Mouse (Mus musculus) C2C12 (cell line): Measurements from ENCODE around the gene H2-D1. TPM values are rescaled to one million over a fixed set of nuclear protein-coding genes. Genes with fewer than 3 reads are reported as not detected.

Experiments used
- H3K27me3 ChIP-seq: one replicate; pipeline ENCODE4 v1.6.1; 2011; ENCODE audit not compliant: control insufficient read depth, insufficient read depth, insufficient read length
- H3K36me3 ChIP-seq: one replicate; pipeline ENCODE4 v1.6.1; 2011; ENCODE audit not compliant: control insufficient read depth, insufficient read depth
- H3K4me3 ChIP-seq: one replicate; pipeline ENCODE4 v1.5.1; 2011; ENCODE audit warnings: mild to moderate bottlenecking, control low read depth; ENCODE audit not compliant: poor library complexity, insufficient read depth, severe bottlenecking
- H3K79me2 ChIP-seq: one replicate; pipeline ENCODE4 v1.6.1; 2011; ENCODE audit not compliant: control insufficient read depth, insufficient read depth
- H3K79me3 ChIP-seq: one replicate; pipeline ENCODE4 v1.6.1; 2011; ENCODE audit warnings: low read depth, control low read depth
- H3ac ChIP-seq: one replicate; pipeline ENCODE3; 2011; ENCODE audit warnings: low read depth; ENCODE audit not compliant: control insufficient read depth, insufficient read length
- CEBPB ChIP-seq: IDR thresholded peaks from one replicate; pipeline ENCODE4 v1.6.1; 2011; ENCODE audit warnings: low read depth, mild to moderate bottlenecking, control low read depth, moderate library complexity
- CTCF ChIP-seq: IDR thresholded peaks from one replicate; pipeline ENCODE4 v1.5.1; 2011; ENCODE audit not compliant: control insufficient read depth, insufficient read depth, insufficient read length
- FOSL1 ChIP-seq: IDR thresholded peaks from one replicate; pipeline ENCODE4 v1.8.0; 2011; ENCODE audit warnings: mild to moderate bottlenecking, low read length; ENCODE audit not compliant: poor library complexity, insufficient read depth, severe bottlenecking
- MAX ChIP-seq: IDR thresholded peaks from one replicate; pipeline ENCODE4 v1.6.1; 2011; ENCODE audit warnings: mild to moderate bottlenecking, control low read depth
- MYOD1 ChIP-seq: IDR thresholded peaks from one replicate; pipeline ENCODE4 v1.6.1; 2011; ENCODE audit warnings: low read depth; ENCODE audit not compliant: control insufficient read depth, insufficient read length
- MYOG ChIP-seq: IDR thresholded peaks from one replicate; pipeline ENCODE4 v1.6.1; 2011; ENCODE audit not compliant: control insufficient read depth, insufficient read length; ENCODE audit errors: extremely low read depth
- USF1 ChIP-seq: IDR thresholded peaks from one replicate; pipeline ENCODE4 v1.6.1; 2011; ENCODE audit warnings: low read depth, mild to moderate bottlenecking, control low read depth, moderate library complexity
- polyA plus RNA-seq: library from polyadenylated mRNA; unstranded; fragments of >200 nt; fragmentation: generic; extraction: Trizol; gene quantifications from one replicate; pipeline ENCODE4 v1.2.1, GENCODE M21; 2012; ENCODE audit warnings: missing spikeins

H2-D1 gene
- polyA plus RNA-seq, 1 experiment: 23.5 TPM

GRCm38 (mm10) chr17:35263523-35263883 lies 973 bp downstream of the H2-D1 start:
- Histone ChIP-seq H3K79me3 (no peaks in the 10 kb centered on the region), H3ac (no peak overlapping the region), H3K27me3 (no peaks in the 10 kb centered on the region), H3K36me3 (no peaks in the 10 kb centered on the region), H3K4me3 (no peak overlapping the region), H3K79me2 (no peaks in the 10 kb centered on the region)
- TF ChIP-seq CEBPB (no peak), FOSL1 (no peak), CTCF (no peak), USF1 (no peak), MYOG (no peak), MYOD1 (no peak), MAX (no peak)

- H3K79me3 ChIP-seq: no peaks in the 10 kb centered on the region
- no peak for TF ChIP-seq CEBPB
- H3ac ChIP-seq: no peak overlapping the region
- no peaks in the 10 kb centered on the region for H3K79me2 ChIP-seq
- no peaks in the 10 kb centered on the region for H3K27me3 ChIP-seq
- H3K36me3 ChIP-seq: no peaks in the 10 kb centered on the region
- H3K4me3 ChIP-seq: no peak overlapping the region
These were observed 5.0 kb downstream of the H2-D1 start for GRCm38 (mm10) chr17:35267399-35268086.

- H3K27me3 ChIP-seq: no peaks in the 10 kb centered on the region
- H3K4me3 ChIP-seq: no peak overlapping the region
- no peak for TF ChIP-seq MYOG
- no peak for TF ChIP-seq CTCF
- TF ChIP-seq CEBPB: no peak
- no peak for TF ChIP-seq MAX
- TF ChIP-seq FOSL1: no peak
- TF ChIP-seq USF1: no peak
- no peak for TF ChIP-seq MYOD1
- no peaks in the 10 kb centered on the region for H3K79me2 ChIP-seq
- no peaks in the 10 kb centered on the region for H3K36me3 ChIP-seq
- H3K79me3 ChIP-seq: no peaks in the 10 kb centered on the region
- no peak overlapping the region for H3ac ChIP-seq
These were observed 7.3 kb downstream of the H2-D1 start for GRCm38 (mm10) chr17:35269653-35270347.

- Histone ChIP-seq H3K79me3 (no peaks in the 10 kb centered on the region), H3K4me3 (no peak overlapping the region), H3K27me3 (no peaks in the 10 kb centered on the region), H3K36me3 (no peaks in the 10 kb centered on the region), H3K79me2 (no peaks in the 10 kb centered on the region), H3ac (no peak overlapping the region)
- TF ChIP-seq CEBPB (no peak), MYOD1 (no peak), FOSL1 (no peak), MAX (no peak), USF1 (no peak), MYOG (no peak)
These were observed 9.7 kb downstream of the H2-D1 start for GRCm38 (mm10) chr17:35272249-35272648.

- H3K27me3 ChIP-seq: no peaks in the 10 kb centered on the region
- no peaks in the 10 kb centered on the region for H3K36me3 ChIP-seq
- H3ac ChIP-seq: no peak overlapping the region
- no peak overlapping the region for H3K4me3 ChIP-seq
- no peak for TF ChIP-seq USF1
- H3K79me2 ChIP-seq: no peaks in the 10 kb centered on the region
- H3K79me3 ChIP-seq: no peaks in the 10 kb centered on the region
These were observed 12.2 kb downstream of the H2-D1 start for GRCm38 (mm10) chr17:35274770-35275169.

GRCm38 (mm10) chr17:35276304-35276864 lies 13.9 kb downstream of the H2-D1 start:
- no peak overlapping the region for H3ac ChIP-seq
- H3K36me3 ChIP-seq: no peaks in the 10 kb centered on the region
- H3K27me3 ChIP-seq: no peaks in the 10 kb centered on the region
- H3K79me2 ChIP-seq: no peaks in the 10 kb centered on the region
- TF ChIP-seq MAX (no peak), MYOD1 (no peak), USF1 (no peak), MYOG (no peak), FOSL1 (no peak), CEBPB (no peak), CTCF (no peak)
- H3K79me3 ChIP-seq: no peaks in the 10 kb centered on the region
- no peak overlapping the region for H3K4me3 ChIP-seq
